Mouse (Mus musculus) kidney, postnatal 36 days (tissue): ENCODE data around the gene Gpr62.

Source experiments
- DNase-seq, 2 experiments: peaks; one replicate each; pipeline ENCODE4 v3.0.0; 2021 to 2022; ENCODE audit warnings: mixed read lengths in 2 of 2

Gpr62 gene

GRCm38 (mm10) chr9:106454888-106455681 lies 10.7 kb downstream of the Gpr62 start:
- no peak for DNase-seq

- DNase-seq, result peak in 1 of 2 experiments; percentile 16
Measured at GRCm38 (mm10) chr9:106454071-106454761, 11.5 kb downstream of the Gpr62 start.

DNA sequence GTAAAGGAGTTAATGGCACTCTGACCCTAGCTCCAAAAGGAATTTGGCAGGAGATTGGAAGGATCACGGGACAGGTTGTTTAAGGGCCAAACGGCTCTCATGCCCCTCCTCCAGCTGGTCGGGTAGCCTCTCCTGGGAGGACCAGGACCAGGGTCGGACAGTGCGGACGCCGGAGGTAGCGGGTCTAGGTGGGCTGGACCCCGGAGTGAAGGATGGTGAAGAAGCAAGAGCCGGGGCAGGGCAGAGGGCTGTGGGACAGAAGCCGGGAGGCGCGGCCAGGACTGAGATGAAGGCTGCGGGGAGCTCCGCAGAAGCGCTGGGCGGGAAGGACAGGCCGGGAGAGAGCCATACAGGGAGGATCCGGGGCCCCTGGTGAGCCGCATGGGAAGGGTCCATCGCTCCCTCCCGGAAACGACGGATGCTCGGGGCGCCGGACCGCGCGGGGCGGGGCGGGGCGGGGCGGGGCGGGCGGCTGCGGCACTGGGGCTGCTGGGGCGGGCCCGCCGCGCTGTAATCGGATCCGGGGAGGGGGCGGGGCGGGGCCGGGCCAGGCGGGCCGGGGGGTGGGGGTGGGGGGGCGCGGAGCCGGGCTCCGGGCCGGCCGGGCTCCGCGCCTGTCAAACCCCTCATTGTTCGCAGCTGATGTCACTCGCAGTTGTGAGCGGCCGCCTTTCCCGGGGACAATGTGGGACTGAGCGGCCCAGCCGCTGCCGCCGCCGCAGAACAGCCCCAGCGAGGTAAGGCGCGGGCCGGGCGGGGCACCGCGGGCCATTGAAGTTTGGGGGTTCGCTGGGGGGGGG lies 12.3 kb downstream of the Gpr62 start, which contains the start of gene Pcbp4:
Pcbp4 (plus strand) TSS at position 21 of the 800 bp plus-strand sequence.
- peak; percentile 84 to 90 for DNase-seq

- DNase-seq, result peak; percentile 85 to 91
Measured at GRCm38 (mm10) chr9:106452821-106453220, 12.9 kb downstream of the Gpr62 start.

- peak in 1 of 2 experiments; percentile 4 for DNase-seq
Measured at GRCm38 (mm10) chr9:106452351-106452750, 13.4 kb downstream of the Gpr62 start.

- DNase-seq, result peak in 1 of 2 experiments; percentile 20
Measured at GRCm38 (mm10) chr9:106451899-106452298, 13.8 kb downstream of the Gpr62 start.

GRCm38 (mm10) chr9:106451298-106451697 lies 14.4 kb downstream of the Gpr62 start:
- DNase-seq, result peak in 1 of 2 experiments; percentile 12

DNA sequence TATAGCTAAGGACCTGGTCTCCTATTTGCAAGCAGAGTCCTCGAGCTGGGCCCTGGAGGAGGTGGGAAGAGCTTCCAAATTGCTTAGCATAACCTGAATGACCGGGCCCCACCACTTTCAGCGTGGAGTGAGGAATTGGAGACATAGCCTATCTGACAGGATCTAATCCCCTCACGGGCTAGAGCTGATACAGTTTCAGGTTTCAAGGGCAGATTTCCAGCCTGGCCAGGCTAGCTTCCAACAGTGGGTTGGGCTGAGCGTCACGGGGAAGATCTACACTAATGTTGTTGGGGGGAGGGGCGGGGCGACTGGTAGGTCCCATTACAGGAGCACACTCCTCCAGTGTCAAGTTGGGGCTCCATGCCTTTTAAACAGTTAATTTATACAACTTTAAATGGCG lies 15.1 kb downstream of the Gpr62 start:
- peak; percentile 92 to 94 for DNase-seq

DNA sequence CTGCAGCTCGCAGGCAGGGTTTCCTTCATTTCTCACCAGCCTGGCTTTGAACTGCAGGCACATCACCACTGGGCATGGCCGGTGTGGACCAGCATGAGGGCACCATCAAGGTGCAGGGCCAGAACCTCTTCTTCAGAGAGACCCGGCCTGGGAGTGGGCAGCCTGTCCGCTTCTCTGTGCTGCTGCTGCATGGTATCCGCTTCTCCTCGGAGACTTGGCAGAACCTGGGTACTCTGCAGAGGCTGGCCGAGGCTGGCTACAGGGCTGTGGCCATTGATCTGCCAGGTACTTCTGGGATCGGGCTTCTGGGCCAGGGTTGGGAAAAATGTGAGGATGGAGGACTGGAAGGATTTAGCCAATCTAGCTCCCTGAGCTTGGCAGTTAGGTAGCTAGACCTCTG lies 15.8 kb downstream of the Gpr62 start:
- DNase-seq, result peak in 1 of 2 experiments; percentile 40

DNA sequence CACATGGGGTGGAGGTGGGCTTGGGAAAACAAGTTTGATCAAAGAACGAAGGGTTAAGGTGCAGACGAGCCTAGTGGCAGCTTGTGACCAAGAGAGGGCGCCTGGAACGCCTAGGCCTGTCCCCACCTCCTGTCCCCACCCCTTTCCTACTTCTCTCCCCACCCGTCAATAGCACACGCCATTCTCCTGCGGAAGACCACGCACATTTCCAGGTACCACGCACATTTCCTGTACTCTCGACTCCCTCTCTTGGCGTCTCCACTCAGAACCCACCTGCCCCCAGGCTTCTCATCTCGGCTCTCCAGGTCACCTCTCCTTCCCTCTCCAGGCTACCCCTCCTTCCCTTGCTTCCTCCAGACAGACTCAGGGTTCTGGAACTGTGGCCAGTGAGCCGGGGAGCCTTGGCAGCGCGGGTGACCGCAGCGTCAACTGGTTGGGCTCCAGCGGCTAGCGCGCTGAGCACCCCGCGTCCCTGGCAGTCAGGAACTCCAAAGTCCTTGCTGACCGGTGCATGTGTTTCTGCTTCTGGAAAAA lies 17.2 kb downstream of the Gpr62 start:
- peak; percentile 88 for DNase-seq

DNA sequence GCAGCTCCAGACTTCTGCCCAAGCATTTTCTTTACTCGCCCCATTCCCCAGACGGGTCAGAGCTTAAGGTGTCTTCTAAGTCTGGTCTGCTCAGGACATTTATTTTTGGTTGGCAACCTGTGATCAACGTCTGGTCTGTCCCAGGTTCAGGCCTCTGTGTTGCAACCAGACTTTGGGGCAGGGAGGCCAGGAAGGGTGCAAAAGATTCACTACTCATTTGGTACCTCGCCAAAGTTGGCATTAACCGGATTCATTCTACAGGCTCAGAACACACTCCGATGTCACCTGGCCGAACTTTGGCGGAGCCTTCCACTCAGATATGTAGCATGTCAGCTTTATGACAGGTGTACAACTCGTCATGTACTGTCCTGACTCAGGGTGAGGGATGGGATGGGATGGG lies 17.8 kb downstream of the Gpr62 start:
- DNase-seq, result peak; percentile 46 to 47

GRCm38 (mm10) chr9:106447348-106447747 lies 18.4 kb downstream of the Gpr62 start, which contains the start of the genes Abhd14b and Abhd14a:
Abhd14b (plus strand) TSS chr9:106447459.
Abhd14a (minus strand) TSS chr9:106447678.
- DNase-seq, result peak; percentile 98 to 99

DNA sequence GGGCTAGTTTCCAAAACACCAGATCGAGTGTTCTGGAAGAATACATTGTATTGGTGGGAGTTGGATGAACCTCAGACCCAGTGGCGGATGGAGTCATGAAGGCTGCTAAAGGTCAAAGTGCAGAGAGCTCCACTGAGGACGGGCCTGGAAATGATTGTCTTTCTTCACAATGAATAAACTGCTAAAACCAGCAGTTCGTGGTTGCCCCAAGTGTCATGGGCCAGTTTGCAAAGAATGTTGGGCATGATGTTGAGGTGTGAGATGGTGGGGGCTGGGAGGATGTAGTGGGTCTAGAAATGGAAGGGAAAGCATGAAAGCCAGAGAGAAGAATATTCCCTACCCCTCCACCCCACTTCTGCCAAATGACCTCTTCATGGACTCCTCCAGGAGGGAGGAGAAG lies 20.9 kb downstream of the Gpr62 start:
- DNase-seq, result peak; percentile 73 to 79

DNA sequence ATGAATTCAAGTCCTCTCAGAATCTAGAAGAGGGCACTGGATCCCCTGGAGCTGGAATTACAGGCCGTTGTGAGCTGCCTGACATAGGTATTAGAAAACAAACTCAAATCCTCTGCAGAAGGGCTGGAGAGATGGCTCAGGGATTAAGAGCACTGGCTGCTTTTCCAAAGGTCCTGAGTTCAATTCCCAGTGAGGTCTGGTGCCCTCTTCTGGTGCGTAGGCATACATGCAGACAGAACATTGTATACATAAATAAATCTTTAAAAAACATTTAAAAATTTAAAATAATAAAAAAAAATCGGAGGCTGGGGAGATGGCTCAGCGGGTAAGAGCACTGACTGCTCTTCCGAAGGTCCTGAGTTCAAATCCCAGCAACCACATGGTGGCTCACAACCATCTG lies 23.1 kb downstream of the Gpr62 start:
- DNase-seq, result peak in 1 of 2 experiments; percentile 42

- peak in 1 of 2 experiments; percentile 23 for DNase-seq
Measured at GRCm38 (mm10) chr9:106436566-106436965, 29.2 kb downstream of the Gpr62 start.

DNA sequence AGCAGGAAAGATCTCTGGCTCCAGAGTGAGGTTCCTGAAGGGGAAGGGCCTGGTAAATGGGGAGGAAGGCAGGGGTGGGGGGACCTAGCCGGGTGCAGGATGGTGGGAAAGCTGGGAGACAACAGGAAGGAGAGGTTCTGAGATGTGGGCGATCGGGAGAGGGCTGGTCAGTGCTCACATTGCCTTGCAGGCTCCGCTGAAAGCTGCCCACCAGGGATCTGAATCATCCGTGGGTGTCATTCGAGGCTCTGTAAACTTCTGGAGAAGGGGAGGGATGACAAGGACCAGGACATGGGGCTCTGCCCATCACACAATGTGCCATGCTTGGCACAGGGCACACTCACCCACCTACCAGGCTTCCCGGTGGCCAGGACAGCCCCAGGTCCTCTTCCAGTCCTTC lies 32.3 kb downstream of the Gpr62 start:
- peak in 1 of 2 experiments; percentile 4 for DNase-seq

DNA sequence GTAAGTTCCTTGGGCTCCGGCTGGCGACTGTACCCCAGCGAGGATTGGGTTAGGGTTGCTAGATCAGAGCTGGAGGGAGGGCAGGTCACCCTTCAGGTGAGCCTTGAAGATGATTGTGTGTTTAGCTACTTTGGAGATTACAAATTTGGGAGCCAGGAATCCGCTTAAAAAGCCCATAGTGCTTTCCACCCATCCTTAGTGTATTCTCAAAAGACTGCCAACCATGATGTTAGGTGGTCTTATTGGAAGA lies 35.8 kb downstream of the Gpr62 start:
- no peak for DNase-seq

GRCm38 (mm10) chr9:106429221-106430014 lies 36.3 kb downstream of the Gpr62 start, which contains the start of gene Rpl29:
Rpl29 (plus strand) TSS chr9:106429454.
- peak; percentile 97 for DNase-seq

DNA sequence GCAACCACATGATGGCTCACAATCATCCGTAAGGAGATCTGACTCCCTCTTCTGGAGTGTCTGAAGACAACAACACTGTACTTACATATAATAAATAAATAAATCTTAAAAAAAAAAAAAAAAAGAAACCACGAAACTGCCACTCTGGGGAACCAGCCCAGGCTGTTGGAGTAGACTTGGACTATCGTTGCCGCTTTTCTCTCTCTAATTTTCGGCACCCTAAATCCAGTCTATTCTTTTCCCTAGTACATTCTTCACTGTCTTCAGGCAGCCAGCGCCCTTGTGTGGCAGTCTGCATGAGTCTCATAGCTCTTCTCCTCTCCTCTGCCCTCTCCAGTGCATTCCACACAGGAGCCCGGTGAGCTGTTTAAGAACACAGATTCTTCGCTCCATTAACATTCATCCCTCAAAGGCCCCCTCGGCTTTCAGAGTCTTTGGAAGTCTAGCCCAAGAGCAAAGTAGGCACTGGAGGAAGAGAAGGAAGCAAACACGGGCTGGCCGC lies 37.0 kb downstream of the Gpr62 start:
- no peak for DNase-seq

DNA sequence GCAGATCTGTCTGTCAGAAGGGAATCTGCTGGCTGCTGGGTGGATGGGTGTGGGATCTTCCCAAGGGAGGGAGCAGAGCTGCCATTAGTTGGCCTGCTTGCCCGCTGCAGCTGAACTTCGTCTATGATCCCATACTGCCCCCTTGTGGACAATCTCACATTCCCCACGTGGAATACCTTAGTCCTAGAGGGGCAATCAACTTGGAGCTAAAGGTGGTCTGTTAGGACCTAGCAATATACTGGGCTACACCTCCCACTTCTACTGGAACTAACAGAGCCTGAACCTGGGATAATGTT lies 43.9 kb downstream of the Gpr62 start:
- DNase-seq, result peak; percentile 90 to 91

- no peak for DNase-seq
Measured at GRCm38 (mm10) chr9:106421033-106421864, 44.5 kb downstream of the Gpr62 start.
